Mouse (Mus musculus): ENCODE data around the gene Elovl6.

Elovl6 gene

GRCm38 (mm10) chr3:129566876-129567275 lies 34.7 kb downstream of the Elovl6 start:
- no peak for DNase-seq (ENCODE audit: low read depth)

GRCm38 (mm10) chr3:129568506-129568905 lies 36.4 kb downstream of the Elovl6 start:
- no peak for DNase-seq (ENCODE audit: low read depth)

- DNase-seq (ENCODE audit: low read depth) = no peak
These were observed 38.8 kb downstream of the Elovl6 start for GRCm38 (mm10) chr3:129570989-129571388.

- no peak for DNase-seq (ENCODE audit: low read depth)
These were observed 39.5 kb downstream of the Elovl6 start for GRCm38 (mm10) chr3:129571642-129572041.

GRCm38 (mm10) chr3:129572959-129573358 lies 40.8 kb downstream of the Elovl6 start:
- no peak for DNase-seq (ENCODE audit: low read depth)

GRCm38 (mm10) chr3:129573609-129574008 lies 41.5 kb downstream of the Elovl6 start:
- peak; percentile 17 for DNase-seq (ENCODE audit: low read depth)

GRCm38 (mm10) chr3:129575086-129575485 lies 42.9 kb downstream of the Elovl6 start:
- no peak for DNase-seq (ENCODE audit: low read depth)

- DNase-seq (ENCODE audit: low read depth) = no peak
These were observed 44.4 kb downstream of the Elovl6 start for GRCm38 (mm10) chr3:129576522-129576921.

- no peak for DNase-seq (ENCODE audit: low read depth)
These were observed 46.8 kb downstream of the Elovl6 start for GRCm38 (mm10) chr3:129578741-129579475.

- no peak for DNase-seq (ENCODE audit: low read depth)
These were observed 48.9 kb downstream of the Elovl6 start for GRCm38 (mm10) chr3:129581024-129581423.

GRCm38 (mm10) chr3:129582449-129582848 lies 50.3 kb downstream of the Elovl6 start:
- DNase-seq (ENCODE audit: low read depth) = no peak

- no peak for DNase-seq (ENCODE audit: low read depth)
These were observed 51.1 kb downstream of the Elovl6 start for GRCm38 (mm10) chr3:129583290-129583689.

GRCm38 (mm10) chr3:129587916-129588315 lies 55.8 kb downstream of the Elovl6 start:
- DNase-seq (ENCODE audit: low read depth) = no peak

- DNase-seq (ENCODE audit: low read depth) = peak; percentile 21
These were observed 56.6 kb downstream of the Elovl6 start for GRCm38 (mm10) chr3:129588753-129589152.

GRCm38 (mm10) chr3:129589705-129590104 lies 57.5 kb downstream of the Elovl6 start:
- DNase-seq (ENCODE audit: low read depth) = no peak

- no peak for DNase-seq (ENCODE audit: low read depth)
These were observed 58.5 kb downstream of the Elovl6 start for GRCm38 (mm10) chr3:129590548-129591226.

GRCm38 (mm10) chr3:129591251-129591650 lies 59.1 kb downstream of the Elovl6 start:
- no peak for DNase-seq (ENCODE audit: low read depth)

GRCm38 (mm10) chr3:129591761-129592160 lies 59.6 kb downstream of the Elovl6 start:
- DNase-seq (ENCODE audit: low read depth) = no peak

- no peak for DNase-seq (ENCODE audit: low read depth)
These were observed 60.8 kb downstream of the Elovl6 start for GRCm38 (mm10) chr3:129593001-129593400.

GRCm38 (mm10) chr3:129593735-129594134 lies 61.6 kb downstream of the Elovl6 start:
- no peak for DNase-seq (ENCODE audit: low read depth)

- DNase-seq (ENCODE audit: low read depth) = no peak
These were observed 63.9 kb downstream of the Elovl6 start for GRCm38 (mm10) chr3:129596098-129596497.

GRCm38 (mm10) chr3:129602289-129602688 lies 70.1 kb downstream of the Elovl6 start:
- DNase-seq (ENCODE audit: low read depth) = no peak

- DNase-seq (ENCODE audit: low read depth) = no peak
These were observed 73.3 kb downstream of the Elovl6 start for GRCm38 (mm10) chr3:129605487-129605886.

GRCm38 (mm10) chr3:129605934-129606333 lies 73.8 kb downstream of the Elovl6 start:
- DNase-seq (ENCODE audit: low read depth) = no peak
